In genomic region chr11:31531416-31531815, GRCm38 (mm10) we compare ENCODE assay signal across 25 mouse cellular contexts.
"Had no signal": no experiment of that assay in that cellular context is flagged by ENCODE, and none has a peak within 500 bp of the region (broad histone marks: within the 10 kb centered on the region; RNA-seq: fewer than 3 reads in every experiment).

No protein-coding gene starts in this region.

- ATAC-seq: liver, embryonic 12.5 days; midbrain, embryonic 13.5 days had no signal

- H3K4me2 ChIP-seq: limb, embryonic 13.5 days; liver, embryonic 12.5 days; liver, embryonic 15.5 days; lung, embryonic 15.5 days; midbrain, embryonic 13.5 days; neural tube, embryonic 12.5 days; neural tube, embryonic 15.5 days had no signal

- DNase-seq: kidney, adult 18-20 months; kidney, postnatal 14 days; layer of hippocampus, adult 9-11 months; liver; lung, adult 18-20 months; lung, postnatal 10 days; lung, postnatal 36 days; right cerebral cortex, adult 18-20 months; right cerebral cortex, postnatal 14 days; right cerebral cortex, postnatal 4 days; thymus, adult 2 months; thymus, postnatal 14 days; thymus, postnatal 4 days had no signal

- H3K27me3 ChIP-seq: limb, embryonic 13.5 days; liver, embryonic 12.5 days; liver, embryonic 15.5 days; lung, embryonic 15.5 days; midbrain, embryonic 13.5 days; neural tube, embryonic 12.5 days; neural tube, embryonic 15.5 days had no signal

- H3K9me3 ChIP-seq: limb, embryonic 10.5 days; limb, embryonic 13.5 days; liver, embryonic 12.5 days; liver, embryonic 15.5 days; lung, embryonic 15.5 days; megakaryocyte, embryonic 14.5 days; midbrain, embryonic 10.5 days; midbrain, embryonic 13.5 days; neural tube, embryonic 12.5 days; neural tube, embryonic 15.5 days had no signal

- H3K4me3 ChIP-seq: layer of hippocampus, adult 2 months; limb, embryonic 10.5 days; limb, embryonic 13.5 days; liver, embryonic 12.5 days; liver, embryonic 15.5 days; lung, embryonic 15.5 days; megakaryocyte, embryonic 14.5 days; midbrain, embryonic 10.5 days; midbrain, embryonic 13.5 days; neural tube, embryonic 12.5 days; neural tube, embryonic 15.5 days had no signal

- H3K4me1 ChIP-seq: limb, embryonic 10.5 days; limb, embryonic 13.5 days; liver, embryonic 12.5 days; liver, embryonic 15.5 days; lung, embryonic 15.5 days; megakaryocyte, embryonic 14.5 days; midbrain, embryonic 10.5 days; midbrain, embryonic 13.5 days; neural tube, embryonic 12.5 days; neural tube, embryonic 15.5 days had no signal

- H3K9ac ChIP-seq: limb, embryonic 13.5 days; liver, embryonic 12.5 days; liver, embryonic 15.5 days; lung, embryonic 15.5 days; midbrain, embryonic 13.5 days; neural tube, embryonic 12.5 days; neural tube, embryonic 15.5 days had no signal

- H3K36me3 ChIP-seq: limb, embryonic 10.5 days; limb, embryonic 13.5 days; liver, embryonic 12.5 days; liver, embryonic 15.5 days; lung, embryonic 15.5 days; midbrain, embryonic 10.5 days; midbrain, embryonic 13.5 days; neural tube, embryonic 12.5 days; neural tube, embryonic 15.5 days had no signal

- H3K27ac ChIP-seq: layer of hippocampus, adult 2 months; limb, embryonic 10.5 days; limb, embryonic 13.5 days; liver, embryonic 12.5 days; liver, embryonic 15.5 days; lung, embryonic 15.5 days; midbrain, embryonic 10.5 days; midbrain, embryonic 13.5 days; neural tube, embryonic 12.5 days; neural tube, embryonic 15.5 days; stomach, postnatal 0 days had no signal
